Mouse (Mus musculus): ENCODE measurements around the gene Plpp2.
A peak's percentile ranks its signal among the peaks of the same experiment; 100 is the strongest.

The Plpp2 gene

GRCm38 (mm10) chr10:79530241-79530640 lies 3.4 kb downstream of the Plpp2 start:
- DNase-seq (ENCODE audit: low spot score in 2 of 2) = peak; percentile 16 to 47

GRCm38 (mm10) chr10:79528081-79528480 lies 5.5 kb downstream of the Plpp2 start:
- peak in 1 of 2 experiments; percentile 40 for DNase-seq (ENCODE audit: low spot score in 2 of 2)

GRCm38 (mm10) chr10:79527453-79527845 lies 6.1 kb downstream of the Plpp2 start:
- DNase-seq (ENCODE audit: low spot score in 2 of 2) = peak in 1 of 2 experiments; percentile 55

GRCm38 (mm10) chr10:79526661-79527452 lies 6.7 kb downstream of the Plpp2 start:
- DNase-seq (ENCODE audit: low spot score in 2 of 2) = peak in 1 of 2 experiments; percentile 53

GRCm38 (mm10) chr10:79525456-79526325 lies 7.9 kb downstream of the Plpp2 start:
- peak in 1 of 2 experiments; percentile 45 for DNase-seq (ENCODE audit: low spot score in 2 of 2)

GRCm38 (mm10) chr10:79524433-79524832 lies 9.2 kb downstream of the Plpp2 start:
- DNase-seq (ENCODE audit: low spot score in 2 of 2) = peak in 1 of 2 experiments; percentile 1

- DNase-seq (ENCODE audit: low spot score in 2 of 2) = no peak
These were observed 26.9 kb downstream of the Plpp2 start for GRCm38 (mm10) chr10:79506709-79507108.

GRCm38 (mm10) chr10:79502830-79503644 lies 30.6 kb downstream of the Plpp2 start:
- DNase-seq (ENCODE audit: low spot score in 2 of 2) = no peak

- no peak for DNase-seq (ENCODE audit: low spot score in 2 of 2)
These were observed 36.8 kb downstream of the Plpp2 start for GRCm38 (mm10) chr10:79496701-79497288.

- no peak for DNase-seq (ENCODE audit: low spot score in 2 of 2)
These were observed 37.7 kb downstream of the Plpp2 start for GRCm38 (mm10) chr10:79495886-79496285.
